Mouse (Mus musculus) forebrain, embryonic 11.5 days (tissue): ENCODE results near the gene Snrpb. TPM values are rescaled to one million over a fixed set of nuclear protein-coding genes. Genes with fewer than 3 reads are reported as not detected.

ENCODE experiments used
- ATAC-seq: fragments of 200-750 bp; cut with Nextera tagmentation; replicated peaks from 2 replicates; pipeline ENCODE4 v1.8.0; 2017; ENCODE audit warnings: moderate TSS enrichment; ENCODE audit not compliant: low FRiP score
- DNase-seq: peaks from one replicate; pipeline ENCODE4 v3.0.0-alpha.2; 2017; ENCODE audit warnings: low spot score
- H3K27ac ChIP-seq: fragments of 300-500 bp; sonication (generic); 2 replicates; pipeline ENCODE4 v1.5.1; 2014; ENCODE audit warnings: low read depth, low read length
- H3K27me3 ChIP-seq: fragments of 300-500 bp; sonication (generic); 2 replicates; pipeline ENCODE4 v1.6.1; 2014; ENCODE audit warnings: mild to moderate bottlenecking, low read length, mixed read lengths; ENCODE audit not compliant: control insufficient read depth, insufficient read depth
- H3K36me3 ChIP-seq: fragments of 300-500 bp; sonication (generic); 2 replicates; pipeline ENCODE4 v1.6.1; 2014; ENCODE audit warnings: mild to moderate bottlenecking, low read length, moderate library complexity, mixed read lengths; ENCODE audit not compliant: control insufficient read depth, insufficient read depth
- H3K4me1 ChIP-seq: fragments of 300-500 bp; sonication (generic); replicated peaks from 2 replicates; pipeline ENCODE4 v1.6.1; 2014; ENCODE audit warnings: low read length, mixed read lengths; ENCODE audit not compliant: control insufficient read depth, insufficient read depth
- H3K4me2 ChIP-seq: fragments of 300-500 bp; sonication (generic); 2 replicates; pipeline ENCODE4 v1.6.1; 2014; ENCODE audit warnings: low read depth, mild to moderate bottlenecking, low read length, moderate library complexity, mixed read lengths; ENCODE audit not compliant: severe bottlenecking
- H3K4me3 ChIP-seq: fragments of 300-500 bp; sonication (generic); 2 replicates; pipeline ENCODE4 v1.5.1; 2014; ENCODE audit warnings: low read depth, low read length
- H3K9ac ChIP-seq: fragments of 300-500 bp; sonication (generic); 2 replicates; pipeline ENCODE4 v1.6.1; 2014; ENCODE audit warnings: low read length
- H3K9me3 ChIP-seq: fragments of 300-500 bp; sonication (generic); 2 replicates; pipeline ENCODE4 v1.6.1; 2016; ENCODE audit warnings: low read length, mixed read lengths; ENCODE audit not compliant: control insufficient read depth
- WGBS: fragments of 180-500 bp; shearing (Covaris S2); extraction: QIAGEN DNeasy Blood & Tissue Kit; methylation state at CpG from one replicate; pipeline ENCODE4 v1.1.7; 2014; 5-methylcytosine and 5-hydroxymethylcytosine counted together
- polyA plus RNA-seq: library from polyadenylated mRNA; unstranded; fragments of >200 nt; fragmentation: Nextera tagmentation; extraction: Ambion mirVana; gene quantifications from 2 replicates; pipeline ENCODE4 v1.2.1, GENCODE M21; 2014

The Snrpb gene
- 733 and 765 TPM in 2 replicates for polyA plus RNA-seq

DNA sequence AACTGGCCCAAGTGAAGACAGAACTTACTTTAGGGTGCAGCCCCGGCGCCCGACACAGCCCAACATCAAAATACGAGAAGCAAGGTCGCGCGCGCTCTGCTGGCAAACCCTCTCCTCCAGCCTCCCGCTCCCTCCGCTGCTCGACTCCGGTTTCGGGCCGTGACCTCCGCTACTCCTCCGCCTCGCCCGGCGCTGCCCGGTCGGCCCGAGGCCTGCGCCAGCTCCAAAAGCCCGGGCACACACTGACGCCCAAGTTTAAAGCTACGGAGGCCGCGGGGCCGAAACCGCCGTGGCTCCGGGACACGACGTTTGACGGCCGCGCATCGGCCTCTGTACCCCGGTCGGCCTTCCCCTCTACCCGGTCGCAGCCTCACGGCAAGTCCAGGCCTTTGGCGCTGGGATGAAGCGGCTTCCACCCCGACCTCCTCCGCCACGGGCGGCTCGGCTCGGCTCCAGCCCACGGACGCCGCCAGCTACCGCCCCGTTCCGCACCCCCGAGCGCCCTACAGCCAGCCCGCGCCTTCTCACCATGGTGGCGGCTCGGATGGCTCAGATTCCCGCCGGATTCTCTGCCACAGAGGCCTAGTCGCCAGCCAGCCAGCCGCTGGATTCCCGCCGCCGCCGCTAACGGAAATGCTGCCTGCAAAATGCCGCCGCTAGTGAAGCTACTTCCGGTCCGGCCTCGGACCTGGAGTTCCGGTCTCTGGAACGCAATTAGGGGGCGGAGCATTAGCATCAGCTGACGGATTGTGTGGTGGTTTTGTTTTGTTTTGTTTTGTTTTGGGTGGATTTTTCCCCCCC is at the start of gene Snrpb:
Gene Snrpb, minus strand, starts transcription at position 698 of the 801 bp plus-strand sequence.
- peaks cover 6% of the 10 kb centered on the region; the same call in 1 of the 2 replicates for H3K4me1 ChIP-seq
- peak within 1 kb of the TSS; percentile 100 for H3K9ac ChIP-seq
- H3K4me2 ChIP-seq = peak within 1 kb of the TSS; percentile 82
- H3K36me3 ChIP-seq = peaks cover 5% of the 10 kb centered on the region; the same call in 1 of the 2 replicates
- no peaks in the 10 kb centered on the region for H3K27me3 ChIP-seq
- H3K27ac ChIP-seq = peak within 1 kb of the TSS; percentile 92
- ATAC-seq (peak; percentile 89), DNase-seq (peak; percentile 93)
- peak within 1 kb of the TSS; percentile 98 for H3K4me3 ChIP-seq
- WGBS = under 1% methylated on average over 81 of the region's 81 CpGs
- H3K9me3 ChIP-seq = no peaks in the 10 kb centered on the region; the same call in 1 of the 2 replicates

DNA sequence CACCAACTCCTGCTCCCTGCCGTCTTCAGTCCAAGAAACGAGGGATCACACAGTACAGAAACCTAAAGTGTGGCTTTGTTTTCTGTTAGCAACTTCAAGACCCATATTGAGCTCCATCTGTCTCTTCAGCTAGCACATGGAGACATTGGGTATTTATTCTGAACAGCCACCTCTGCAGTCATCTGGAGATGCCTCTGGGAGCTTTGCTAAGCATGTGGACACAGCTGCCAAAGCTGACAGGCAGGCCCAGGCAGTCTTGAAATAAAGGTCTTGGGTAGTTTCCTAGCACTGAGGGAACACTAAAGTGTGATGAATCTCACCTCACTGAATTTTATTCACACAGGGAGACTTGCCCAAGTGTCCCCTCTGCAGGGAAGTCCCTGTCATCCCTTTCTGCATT is 32.4 kb upstream of the Snrpb start:
- Histone ChIP-seq H3K4me1 (no peaks in the 10 kb centered on the region), H3K9me3 (no peaks in the 10 kb centered on the region), H3K9ac (no peak overlapping the region), H3K27me3 (no peaks in the 10 kb centered on the region), H3K27ac (no peak overlapping the region), H3K36me3 (no peaks in the 10 kb centered on the region), H3K4me2 (no peak overlapping the region), H3K4me3 (no peak overlapping the region)
- DNase-seq (no peak), ATAC-seq (no peak)
- 80% methylated on average over 2 of the region's 2 CpGs for WGBS

- no peaks in the 10 kb centered on the region for H3K9me3 ChIP-seq
- H3K4me1 ChIP-seq = no peaks in the 10 kb centered on the region
- ATAC-seq (no peak), DNase-seq (no peak)
- H3K27ac ChIP-seq = no peak overlapping the region
- H3K4me3 ChIP-seq = no peak overlapping the region
- WGBS = 93% methylated on average over 3 of the region's 3 CpGs
- H3K36me3 ChIP-seq = no peaks in the 10 kb centered on the region
- H3K27me3 ChIP-seq = no peaks in the 10 kb centered on the region
- no peak overlapping the region for H3K4me2 ChIP-seq
- no peak overlapping the region for H3K9ac ChIP-seq
Observed at GRCm38 (mm10) chr2:130209636-130210035, 30.4 kb upstream of the Snrpb start.

DNA sequence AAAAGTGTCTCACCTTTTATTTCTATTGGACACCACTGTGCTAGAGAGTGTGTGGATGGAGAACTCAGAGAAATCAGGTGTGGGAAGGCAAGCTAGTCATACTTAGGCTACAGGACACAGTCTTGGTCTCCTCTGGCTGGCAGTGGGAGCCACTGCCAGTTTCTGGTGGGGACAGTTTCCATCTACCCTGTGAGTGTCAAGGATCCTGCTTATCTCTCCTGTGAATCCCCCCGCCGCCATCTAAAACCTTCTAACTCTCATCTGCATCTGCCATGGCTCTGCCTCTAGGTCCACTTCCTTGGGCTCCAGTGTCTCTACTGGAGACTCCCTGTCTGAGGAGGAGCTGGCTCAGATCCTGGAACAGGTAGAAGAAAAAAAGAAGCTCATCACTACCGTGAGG is 28.8 kb upstream of the Snrpb start:
- H3K36me3 ChIP-seq = no peaks in the 10 kb centered on the region
- H3K4me1 ChIP-seq = no peaks in the 10 kb centered on the region
- ATAC-seq (no peak), DNase-seq (no peak)
- no peaks in the 10 kb centered on the region for H3K27me3 ChIP-seq
- no peak overlapping the region for H3K4me3 ChIP-seq
- 89% methylated on average over 3 of the region's 3 CpGs for WGBS
- no peak overlapping the region for H3K27ac ChIP-seq
- no peaks in the 10 kb centered on the region for H3K9me3 ChIP-seq
- H3K9ac ChIP-seq = no peak overlapping the region
- no peak overlapping the region for H3K4me2 ChIP-seq

DNA sequence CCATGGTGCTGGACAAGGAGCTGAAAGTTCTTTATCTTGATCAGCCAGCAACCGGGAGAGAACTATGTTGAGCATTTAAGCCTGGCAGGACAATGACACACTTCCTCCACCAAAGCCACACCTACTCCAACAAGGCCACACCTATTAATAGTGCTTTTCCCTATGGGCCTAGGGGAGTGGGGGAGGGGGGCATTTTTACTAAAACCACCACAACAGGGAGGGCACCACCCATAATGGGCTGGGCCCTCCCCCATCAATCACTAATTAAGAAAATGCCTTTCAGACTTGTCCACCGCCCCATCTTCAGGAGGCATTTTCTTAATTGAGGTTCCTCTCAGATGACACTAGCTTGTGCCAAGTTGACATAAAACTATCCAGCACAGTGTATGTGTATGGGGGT is 28.2 kb upstream of the Snrpb start:
- Histone ChIP-seq H3K27ac (no peak overlapping the region), H3K36me3 (no peaks in the 10 kb centered on the region), H3K9me3 (no peaks in the 10 kb centered on the region), H3K4me3 (no peak overlapping the region), H3K27me3 (no peaks in the 10 kb centered on the region), H3K4me1 (no peaks in the 10 kb centered on the region), H3K9ac (no peak overlapping the region), H3K4me2 (no peak overlapping the region)
- ATAC-seq = no peak
- WGBS = 83% methylated on average over 2 of the region's 2 CpGs
- no peak for DNase-seq

GRCm38 (mm10) chr2:130200961-130201360 is 21.8 kb upstream of the Snrpb start:
- Histone ChIP-seq H3K9me3 (no peaks in the 10 kb centered on the region), H3K4me2 (no peak overlapping the region), H3K27me3 (no peaks in the 10 kb centered on the region), H3K36me3 (no peaks in the 10 kb centered on the region), H3K27ac (no peak overlapping the region), H3K4me3 (no peak overlapping the region), H3K4me1 (no peaks in the 10 kb centered on the region), H3K9ac (no peak overlapping the region)
- ATAC-seq = no peak
- no peak for DNase-seq
- 55% methylated on average over 5 of the region's 5 CpGs for WGBS

GRCm38 (mm10) chr2:130194894-130195293 is 15.7 kb upstream of the Snrpb start, which contains the start of gene Tmc2:
Gene Tmc2 (plus strand): TSS chr2:130195194.
- H3K9me3 ChIP-seq = no peaks in the 10 kb centered on the region
- no peak within 1 kb of the TSS for H3K4me3 ChIP-seq
- 91% methylated on average over 16 of the region's 16 CpGs for WGBS
- no peak within 1 kb of the TSS for H3K27ac ChIP-seq
- H3K9ac ChIP-seq = no peak within 1 kb of the TSS
- no peaks in the 10 kb centered on the region for H3K36me3 ChIP-seq
- DNase-seq (no peak), ATAC-seq (no peak)
- no peaks in the 10 kb centered on the region for H3K4me1 ChIP-seq
- H3K4me2 ChIP-seq = no peak within 1 kb of the TSS
- no peaks in the 10 kb centered on the region for H3K27me3 ChIP-seq

DNA sequence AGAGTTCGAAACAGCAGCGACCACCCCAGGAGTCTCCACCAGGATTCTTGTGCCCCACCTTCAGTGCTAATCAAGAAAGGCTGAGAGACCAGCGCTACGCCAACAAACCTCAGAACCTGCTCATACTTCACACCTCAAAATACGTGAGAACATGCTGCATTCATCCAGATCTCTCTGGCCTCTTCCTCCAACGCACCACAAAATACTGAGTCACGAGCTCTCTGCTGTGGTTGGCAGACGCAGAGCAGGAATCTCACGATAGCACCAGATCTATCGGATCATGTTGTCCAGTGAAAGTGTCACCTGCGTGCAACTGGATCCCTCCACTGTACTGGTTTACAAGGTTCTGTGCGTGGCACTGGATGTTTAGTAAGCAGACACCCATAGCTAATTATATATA is 9.2 kb upstream of the Snrpb start:
- no peak overlapping the region for H3K9ac ChIP-seq
- H3K9me3 ChIP-seq = no peaks in the 10 kb centered on the region
- ATAC-seq (no peak), DNase-seq (no peak)
- no peak overlapping the region for H3K27ac ChIP-seq
- 90% methylated on average over 12 of the region's 12 CpGs for WGBS
- H3K27me3 ChIP-seq = no peaks in the 10 kb centered on the region
- H3K4me2 ChIP-seq = no peak overlapping the region
- H3K36me3 ChIP-seq = no peaks in the 10 kb centered on the region
- no peaks in the 10 kb centered on the region for H3K4me1 ChIP-seq
- H3K4me3 ChIP-seq = no peak overlapping the region
